Mouse (Mus musculus): ENCODE results near the gene Ift88. TPM values are rescaled to one million over a fixed set of nuclear protein-coding genes. Genes with fewer than 3 reads are reported as not detected.

Gene Ift88
- polyA plus RNA-seq, 1 experiment from 2014 or later: 5.4 TPM

DNA sequence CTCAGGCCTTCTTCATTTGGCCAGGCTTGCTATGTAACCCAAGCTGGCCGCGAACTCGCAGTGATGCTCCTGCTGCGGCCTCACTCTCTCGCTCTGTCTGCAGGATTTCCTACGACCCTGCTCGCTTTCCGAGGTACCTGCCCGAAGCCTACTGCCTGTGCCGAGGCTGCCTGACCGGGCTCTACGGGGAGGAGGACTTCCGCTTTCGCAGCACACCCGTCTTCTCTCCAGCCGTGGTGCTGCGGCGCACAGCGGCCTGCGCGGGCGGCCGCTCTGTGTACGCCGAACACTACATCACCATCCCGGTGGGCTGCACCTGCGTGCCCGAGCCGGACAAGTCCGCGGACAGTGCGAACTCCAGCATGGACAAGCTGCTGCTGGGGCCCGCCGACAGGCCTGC is 118.4 kb downstream of the Ift88 start:
- no peak overlapping the region for H3K4me3 ChIP-seq (ENCODE audit: low read depth, low read length)
- no peak overlapping the region for H3K9ac ChIP-seq (ENCODE audit: low read depth, low read length)

DNA sequence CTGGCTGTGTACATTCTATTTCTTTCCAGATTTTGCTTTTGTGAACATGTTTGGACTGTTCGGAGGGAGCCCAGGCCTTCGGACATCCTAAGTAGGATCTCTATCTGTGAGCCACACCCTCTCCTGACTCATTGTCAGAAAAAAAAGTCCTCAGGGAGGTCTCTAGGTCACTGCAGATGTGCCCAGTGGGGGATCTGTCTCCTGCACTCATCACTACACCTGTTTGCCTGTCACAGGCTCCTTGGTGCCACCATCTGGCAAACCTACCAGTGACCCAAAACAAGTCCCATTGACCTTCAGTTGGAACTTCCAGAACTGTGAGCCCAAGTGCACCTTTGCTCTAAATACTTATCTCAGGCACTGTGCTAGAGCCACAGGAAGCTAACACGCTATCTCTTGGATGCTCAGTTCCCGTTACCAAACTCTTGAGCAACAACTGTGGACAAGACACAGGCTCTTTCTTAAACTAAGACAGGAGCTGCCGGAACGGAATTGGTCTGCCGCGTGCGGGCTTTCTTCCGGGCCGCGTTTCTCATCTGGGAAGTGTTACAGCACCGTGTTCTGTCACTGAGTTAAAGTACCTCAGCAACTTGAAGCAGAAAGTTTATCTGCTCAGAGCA is 119.7 kb downstream of the Ift88 start:
- 55% methylated on average over 13 of the region's 13 CpGs for WGBS
- Histone ChIP-seq H3K27ac (ENCODE audit: low read depth, low read length) (no peak overlapping the region), H3K36me3 (ENCODE audit: control insufficient read depth, insufficient read depth, low read length) (no peaks in the 10 kb centered on the region), H3K4me3 (ENCODE audit: low read depth, low read length) (no peak overlapping the region), H3K9ac (ENCODE audit: low read depth, low read length) (no peak overlapping the region), H3K4me2 (0 out of 2 replicates have a peak overlapping the region, but pooled peaks have one; percentile 13), H3K9me3 (ENCODE audit: control insufficient read depth, low read length) (no peaks in the 10 kb centered on the region), H3K27me3 (replicated peaks; ENCODE audit: control insufficient read depth, insufficient read depth, low read length) (no peaks in the 10 kb centered on the region; the same call in 1 of the 2 replicates), H3K4me1 (replicated peaks; ENCODE audit: control insufficient read depth, insufficient read depth, low read length) (peaks cover 8% of the 10 kb centered on the region; the same call in 1 of the 2 replicates)
- no peak for DNase-seq (ENCODE audit: low spot score)
- ATAC-seq (replicated peaks; ENCODE audit: low FRiP score): no peak

More for the DNA sequence above, 118.4 kb downstream of the Ift88 start:
- H3K4me1 ChIP-seq (replicated peaks; ENCODE audit: control insufficient read depth, insufficient read depth, low read length): peaks cover 11% of the 10 kb centered on the region
- H3K27ac ChIP-seq (ENCODE audit: low read depth, low read length): no peak overlapping the region
- peak overlapping the region; percentile 50 for H3K4me2 ChIP-seq
- no peaks in the 10 kb centered on the region for H3K36me3 ChIP-seq (ENCODE audit: control insufficient read depth, insufficient read depth, low read length)
- ATAC-seq (replicated peaks; ENCODE audit: low FRiP score) (no peak), DNase-seq (ENCODE audit: low spot score) (no peak)
- no peaks in the 10 kb centered on the region; the same call in 1 of the 2 replicates for H3K27me3 ChIP-seq (replicated peaks; ENCODE audit: control insufficient read depth, insufficient read depth, low read length)
- no peaks in the 10 kb centered on the region for H3K9me3 ChIP-seq (ENCODE audit: control insufficient read depth, low read length)
- 53% methylated on average over 34 of the region's 34 CpGs for WGBS

DNA sequence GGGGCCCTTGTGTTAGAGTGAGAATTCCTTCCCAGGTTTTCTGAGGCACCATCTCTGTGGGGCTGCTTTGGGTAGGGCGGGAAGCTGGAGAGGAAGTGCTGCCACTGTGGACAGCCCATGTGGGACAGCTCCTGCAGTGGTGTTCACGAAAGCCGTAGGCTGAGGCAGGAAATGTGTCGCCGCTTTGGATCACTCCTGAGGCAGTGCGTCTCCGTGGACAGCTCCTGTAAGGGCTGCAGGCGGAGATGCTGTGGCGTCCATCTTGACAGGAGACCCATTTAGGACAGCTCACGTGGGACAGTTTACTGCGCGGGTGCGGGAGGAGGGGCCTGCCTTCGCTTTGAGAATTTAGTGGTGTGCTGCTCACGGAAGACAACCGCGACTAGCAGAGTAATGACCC is 121.7 kb downstream of the Ift88 start:
- no peak for ATAC-seq (replicated peaks; ENCODE audit: low FRiP score)
- DNase-seq (ENCODE audit: low spot score): no peak
- peaks cover 8% of the 10 kb centered on the region; the same call in 1 of the 2 replicates for H3K4me1 ChIP-seq (replicated peaks; ENCODE audit: control insufficient read depth, insufficient read depth, low read length)
- no peak overlapping the region for H3K9ac ChIP-seq (ENCODE audit: low read depth, low read length)
- no peaks in the 10 kb centered on the region for H3K36me3 ChIP-seq (ENCODE audit: control insufficient read depth, insufficient read depth, low read length)
- H3K9me3 ChIP-seq (ENCODE audit: control insufficient read depth, low read length): no peaks in the 10 kb centered on the region
- 70% methylated on average over 17 of the region's 17 CpGs for WGBS
- no peak overlapping the region for H3K27ac ChIP-seq (ENCODE audit: low read depth, low read length)
- no peak overlapping the region for H3K4me2 ChIP-seq
- H3K4me3 ChIP-seq (ENCODE audit: low read depth, low read length): no peak overlapping the region
- H3K27me3 ChIP-seq (replicated peaks; ENCODE audit: control insufficient read depth, insufficient read depth, low read length): no peaks in the 10 kb centered on the region

DNA sequence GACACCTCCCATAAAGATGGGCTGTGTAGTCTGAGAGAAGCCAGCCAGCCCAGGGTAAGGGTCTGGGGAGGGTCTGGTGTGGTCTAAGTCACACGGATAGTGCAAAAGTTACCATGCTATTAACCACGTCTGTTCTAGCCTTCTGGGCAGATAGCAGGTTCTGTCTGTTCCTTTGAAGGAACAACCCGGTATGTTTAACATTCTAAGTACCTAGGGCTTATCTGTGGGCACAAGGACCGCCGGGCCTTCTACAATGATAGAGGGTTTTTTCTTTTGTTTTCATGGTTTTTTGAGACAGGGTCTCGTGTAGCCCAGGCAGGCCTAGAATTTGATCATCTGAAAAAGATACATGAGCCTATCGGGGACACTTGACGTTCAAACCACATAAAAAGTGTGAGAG is 122.3 kb downstream of the Ift88 start:
- no peaks in the 10 kb centered on the region for H3K9me3 ChIP-seq (ENCODE audit: control insufficient read depth, low read length)
- H3K36me3 ChIP-seq (ENCODE audit: control insufficient read depth, insufficient read depth, low read length): no peaks in the 10 kb centered on the region
- H3K27me3 ChIP-seq (replicated peaks; ENCODE audit: control insufficient read depth, insufficient read depth, low read length): no peaks in the 10 kb centered on the region
- ATAC-seq (replicated peaks; ENCODE audit: low FRiP score) (no peak), DNase-seq (ENCODE audit: low spot score) (no peak)
- peak overlapping the region; percentile 32; the same call in 1 of the 2 replicates for H3K4me2 ChIP-seq
- no peak overlapping the region for H3K4me3 ChIP-seq (ENCODE audit: low read depth, low read length)
- WGBS: 55% methylated on average over 8 of the region's 8 CpGs
- H3K4me1 ChIP-seq (replicated peaks; ENCODE audit: control insufficient read depth, insufficient read depth, low read length): peaks cover 8% of the 10 kb centered on the region; the same call in 1 of the 2 replicates
- H3K27ac ChIP-seq (ENCODE audit: low read depth, low read length): peak overlapping the region; percentile 46; the same call in 1 of the 2 replicates
- no peak overlapping the region for H3K9ac ChIP-seq (ENCODE audit: low read depth, low read length)

DNA sequence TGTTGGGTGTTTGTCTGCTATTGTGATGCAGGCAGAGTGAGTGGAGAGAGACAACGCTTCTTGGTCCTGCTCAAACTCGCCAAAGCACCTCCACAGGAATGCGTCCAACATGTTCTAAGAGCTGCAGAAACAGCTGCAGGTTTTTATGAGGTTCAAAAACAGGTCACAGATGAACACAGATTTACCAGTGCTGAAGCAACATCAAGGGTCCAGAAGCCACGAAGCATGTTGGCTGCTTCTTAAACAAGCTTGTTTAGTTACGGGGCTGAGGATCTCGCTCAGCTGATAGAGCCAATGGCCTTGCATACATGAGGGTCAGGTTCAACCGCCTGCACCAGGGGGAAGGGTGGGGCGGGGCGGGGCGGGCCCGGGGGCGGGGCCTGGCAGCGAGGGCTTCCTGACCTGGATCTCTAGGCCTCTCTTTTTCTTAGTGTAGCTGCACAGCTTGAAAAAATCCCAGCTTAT is 122.7 kb downstream of the Ift88 start:
- Histone ChIP-seq H3K9me3 (ENCODE audit: control insufficient read depth, low read length) (no peaks in the 10 kb centered on the region), H3K27me3 (replicated peaks; ENCODE audit: control insufficient read depth, insufficient read depth, low read length) (no peaks in the 10 kb centered on the region), H3K4me1 (replicated peaks; ENCODE audit: control insufficient read depth, insufficient read depth, low read length) (peaks cover 8% of the 10 kb centered on the region; the same call in 1 of the 2 replicates), H3K9ac (ENCODE audit: low read depth, low read length) (no peak overlapping the region), H3K27ac (ENCODE audit: low read depth, low read length) (peak overlapping the region; percentile 46; the same call in 1 of the 2 replicates), H3K4me3 (ENCODE audit: low read depth, low read length) (no peak overlapping the region), H3K36me3 (ENCODE audit: control insufficient read depth, insufficient read depth, low read length) (no peaks in the 10 kb centered on the region), H3K4me2 (peak overlapping the region; percentile 32; the same call in 1 of the 2 replicates)
- DNase-seq (ENCODE audit: low spot score): peak; percentile 47
- 19% methylated on average over 13 of the region's 13 CpGs for WGBS
- ATAC-seq (replicated peaks; ENCODE audit: low FRiP score): peak; percentile 74; the same call in 1 of the 2 replicates

DNA sequence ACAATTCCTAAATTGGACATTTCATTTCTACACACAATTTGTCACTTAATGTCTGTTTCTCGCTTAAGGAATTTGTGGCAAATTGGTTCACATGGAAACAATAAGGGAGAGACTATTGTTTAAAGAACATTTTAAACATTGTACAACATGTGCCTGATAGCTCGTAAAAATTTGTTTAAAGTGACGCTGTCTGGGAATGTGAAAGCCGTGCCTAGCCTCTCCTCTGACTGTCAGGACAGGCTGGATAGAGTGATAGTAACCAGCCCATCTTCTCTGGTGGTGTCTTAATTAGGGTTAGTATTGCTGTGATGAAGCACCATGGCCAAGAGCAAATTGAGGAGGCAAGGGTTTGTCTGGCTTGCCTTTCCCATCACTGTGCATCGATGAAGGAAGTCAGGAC is 123.2 kb downstream of the Ift88 start:
- ATAC-seq (replicated peaks; ENCODE audit: low FRiP score) (no peak; the same call in 1 of the 2 replicates), DNase-seq (ENCODE audit: low spot score) (no peak)
- H3K4me1 ChIP-seq (replicated peaks; ENCODE audit: control insufficient read depth, insufficient read depth, low read length): peaks cover 8% of the 10 kb centered on the region; the same call in 1 of the 2 replicates

DNA sequence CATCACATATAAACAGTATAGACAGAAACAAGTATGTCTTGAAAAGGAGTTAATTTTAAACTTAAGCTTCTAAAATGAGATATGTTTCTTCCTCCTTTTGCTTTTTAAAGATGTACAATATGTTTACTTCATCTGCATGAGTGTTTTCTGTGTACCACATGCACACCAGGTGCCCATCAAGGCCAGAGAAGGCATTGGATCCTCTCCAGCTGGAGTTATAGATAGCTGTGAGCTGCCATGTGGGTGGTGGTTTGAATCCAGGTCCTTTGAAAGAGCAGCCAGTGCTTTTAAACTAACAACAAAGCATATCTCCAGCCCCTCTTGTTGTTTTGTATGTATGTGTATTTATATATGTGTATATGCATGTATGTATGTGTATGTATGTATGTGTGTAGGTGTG is 129.1 kb downstream of the Ift88 start:
- DNase-seq (ENCODE audit: low spot score) (no peak), ATAC-seq (replicated peaks; ENCODE audit: low FRiP score) (no peak)
- H3K4me3 ChIP-seq (ENCODE audit: low read depth, low read length): no peak overlapping the region
- no peaks in the 10 kb centered on the region for H3K4me1 ChIP-seq (replicated peaks; ENCODE audit: control insufficient read depth, insufficient read depth, low read length)
- no peak overlapping the region for H3K9ac ChIP-seq (ENCODE audit: low read depth, low read length)
- H3K27me3 ChIP-seq (replicated peaks; ENCODE audit: control insufficient read depth, insufficient read depth, low read length): no peaks in the 10 kb centered on the region
- H3K27ac ChIP-seq (ENCODE audit: low read depth, low read length): no peak overlapping the region
- H3K9me3 ChIP-seq (ENCODE audit: control insufficient read depth, low read length): no peaks in the 10 kb centered on the region
- H3K4me2 ChIP-seq: no peak overlapping the region
- H3K36me3 ChIP-seq (ENCODE audit: control insufficient read depth, insufficient read depth, low read length): no peaks in the 10 kb centered on the region

More for the DNA sequence above, 123.2 kb downstream of the Ift88 start:
- no peaks in the 10 kb centered on the region for H3K9me3 ChIP-seq (ENCODE audit: control insufficient read depth, low read length)
- H3K9ac ChIP-seq (ENCODE audit: low read depth, low read length): no peak overlapping the region
- H3K27me3 ChIP-seq (replicated peaks; ENCODE audit: control insufficient read depth, insufficient read depth, low read length): no peaks in the 10 kb centered on the region
- no peak overlapping the region for H3K4me3 ChIP-seq (ENCODE audit: low read depth, low read length)
- H3K36me3 ChIP-seq (ENCODE audit: control insufficient read depth, insufficient read depth, low read length): no peaks in the 10 kb centered on the region
- no peak overlapping the region for H3K27ac ChIP-seq (ENCODE audit: low read depth, low read length)
- WGBS: 75% methylated on average over 5 of the region's 5 CpGs
- H3K4me2 ChIP-seq: no peak overlapping the region

DNA sequence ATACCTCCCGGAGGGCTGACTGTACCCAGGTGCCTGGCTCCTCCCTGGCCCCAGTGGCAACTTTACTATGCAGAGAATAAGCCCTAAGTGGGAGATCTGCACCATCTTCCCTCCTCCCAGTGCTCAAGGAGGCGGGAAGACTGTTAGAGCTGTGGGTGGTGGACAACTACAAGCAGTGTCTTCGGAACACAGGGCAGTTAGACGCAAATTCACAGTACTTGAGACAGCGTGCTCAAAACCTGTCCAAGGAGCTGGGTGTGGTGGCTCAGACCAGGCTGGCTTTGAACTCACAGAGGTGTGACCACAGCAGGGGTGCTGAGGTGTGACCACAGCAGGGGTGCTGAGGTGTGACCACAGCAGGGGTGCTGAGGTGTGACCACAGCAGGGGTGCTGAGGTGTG is 130.6 kb downstream of the Ift88 start:
- 90% methylated on average over 5 of the region's 5 CpGs for WGBS
- Histone ChIP-seq H3K27me3 (replicated peaks; ENCODE audit: control insufficient read depth, insufficient read depth, low read length) (no peaks in the 10 kb centered on the region), H3K36me3 (ENCODE audit: control insufficient read depth, insufficient read depth, low read length) (no peaks in the 10 kb centered on the region), H3K9me3 (ENCODE audit: control insufficient read depth, low read length) (no peaks in the 10 kb centered on the region), H3K4me3 (ENCODE audit: low read depth, low read length) (no peak overlapping the region), H3K4me1 (replicated peaks; ENCODE audit: control insufficient read depth, insufficient read depth, low read length) (no peaks in the 10 kb centered on the region), H3K4me2 (no peak overlapping the region), H3K27ac (ENCODE audit: low read depth, low read length) (no peak overlapping the region), H3K9ac (ENCODE audit: low read depth, low read length) (no peak overlapping the region)
- no peak for DNase-seq (ENCODE audit: low spot score)
- no peak for ATAC-seq (replicated peaks; ENCODE audit: low FRiP score)
